32 mouse cellular contexts compared by ENCODE assay signal in genomic region chr3:117520461-117520860, GRCm38 (mm10). TPM values are rescaled to one million over a fixed set of nuclear protein-coding genes. Genes with fewer than 3 reads are reported as not detected.
DNase-seq lines count a peak whose midpoint lies in the region; ATAC-seq lines count a peak whose summit lies in the region.
"Had no signal": no experiment of that assay in that cellular context is flagged by ENCODE, and none has a peak within 500 bp of the region (broad histone marks: within the 10 kb centered on the region; RNA-seq: fewer than 3 reads in every experiment).

No protein-coding gene starts in this region.

- no peak overlapping the region for H3K4me3 ChIP-seq in hindbrain, embryonic 12.5 days
- no peak overlapping the region for H3K4me3 ChIP-seq in hindbrain, embryonic 13.5 days
- no peak overlapping the region for H3K4me3 ChIP-seq in midbrain, embryonic 13.5 days (replicated peaks)
- H3K4me3 ChIP-seq in midbrain, embryonic 16.5 days (ENCODE audit: low read depth, low read length), result no peak overlapping the region
- no peak overlapping the region for H3K4me3 ChIP-seq in midbrain, embryonic 14.5 days (replicated peaks; ENCODE audit: low read depth, low read length)
- no peak overlapping the region for H3K4me3 ChIP-seq in intestine, embryonic 16.5 days (ENCODE audit: low read length)
- H3K4me3 ChIP-seq: forebrain, embryonic 10.5 days; gastrocnemius, adult 2 months; heart, adult 2 months; heart, embryonic 13.5 days; limb, embryonic 10.5 days; limb, embryonic 15.5 days; liver, embryonic 13.5 days; megakaryocyte, embryonic 14.5 days had no signal

- 58% methylated on average over 2 of the region's 2 CpGs for WGBS in hindbrain, embryonic 12.5 days
- WGBS in hindbrain, embryonic 13.5 days, result 42% methylated on average over 2 of the region's 2 CpGs
- WGBS in midbrain, embryonic 13.5 days, result 46% methylated on average over 2 of the region's 2 CpGs
- 43% methylated on average over 2 of the region's 2 CpGs for WGBS in midbrain, embryonic 16.5 days
- 38% methylated on average over 2 of the region's 2 CpGs for WGBS in midbrain, embryonic 14.5 days
- 73% methylated on average over 2 of the region's 2 CpGs for WGBS in intestine, embryonic 16.5 days

- H3K4me2 ChIP-seq in hindbrain, embryonic 12.5 days (replicated peaks), result no peak overlapping the region
- no peak overlapping the region for H3K4me2 ChIP-seq in hindbrain, embryonic 13.5 days
- no peak overlapping the region for H3K4me2 ChIP-seq in midbrain, embryonic 13.5 days (replicated peaks)
- H3K4me2 ChIP-seq in midbrain, embryonic 16.5 days (ENCODE audit: low read length), result no peak overlapping the region
- no peak overlapping the region for H3K4me2 ChIP-seq in midbrain, embryonic 14.5 days (ENCODE audit: low read length)
- no peak overlapping the region for H3K4me2 ChIP-seq in intestine, embryonic 16.5 days (ENCODE audit: low read depth, low read length)
- H3K4me2 ChIP-seq: heart, embryonic 13.5 days; limb, embryonic 15.5 days; liver, embryonic 13.5 days had no signal

- H3K9me3 ChIP-seq in hindbrain, embryonic 12.5 days (replicated peaks), result no peaks in the 10 kb centered on the region
- H3K9me3 ChIP-seq in hindbrain, embryonic 13.5 days, result no peaks in the 10 kb centered on the region
- no peaks in the 10 kb centered on the region for H3K9me3 ChIP-seq in midbrain, embryonic 13.5 days
- no peaks in the 10 kb centered on the region for H3K9me3 ChIP-seq in midbrain, embryonic 16.5 days (replicated peaks; ENCODE audit: control insufficient read depth, low read length, poor library complexity, severe bottlenecking)
- H3K9me3 ChIP-seq in midbrain, embryonic 14.5 days (ENCODE audit: control insufficient read depth, low read length), result no peaks in the 10 kb centered on the region
- no peaks in the 10 kb centered on the region for H3K9me3 ChIP-seq in intestine, embryonic 16.5 days (ENCODE audit: control insufficient read depth, low read length)
- H3K9me3 ChIP-seq: forebrain, embryonic 10.5 days; heart, embryonic 13.5 days; limb, embryonic 10.5 days; limb, embryonic 15.5 days; liver, embryonic 13.5 days had no signal

- no peaks in the 10 kb centered on the region for H3K4me1 ChIP-seq in hindbrain, embryonic 12.5 days
- H3K4me1 ChIP-seq in hindbrain, embryonic 13.5 days (replicated peaks), result no peaks in the 10 kb centered on the region
- H3K4me1 ChIP-seq in midbrain, embryonic 13.5 days (replicated peaks), result no peaks in the 10 kb centered on the region
- H3K4me1 ChIP-seq in midbrain, embryonic 16.5 days (ENCODE audit: control insufficient read depth, insufficient read depth, low read length), result no peaks in the 10 kb centered on the region
- H3K4me1 ChIP-seq in midbrain, embryonic 14.5 days (ENCODE audit: control insufficient read depth, insufficient read depth, low read length), result no peaks in the 10 kb centered on the region
- H3K4me1 ChIP-seq in intestine, embryonic 16.5 days (ENCODE audit: control insufficient read depth, insufficient read depth, low read length), result no peaks in the 10 kb centered on the region
- H3K4me1 ChIP-seq: heart, embryonic 13.5 days; limb, embryonic 10.5 days; limb, embryonic 15.5 days; liver, embryonic 13.5 days; megakaryocyte, embryonic 14.5 days had no signal

- H3K27me3 ChIP-seq in hindbrain, embryonic 12.5 days, result no peaks in the 10 kb centered on the region
- H3K27me3 ChIP-seq in hindbrain, embryonic 13.5 days, result no peaks in the 10 kb centered on the region
- H3K27me3 ChIP-seq in midbrain, embryonic 13.5 days, result no peaks in the 10 kb centered on the region
- H3K27me3 ChIP-seq in midbrain, embryonic 16.5 days (ENCODE audit: control insufficient read depth, insufficient read depth, low read depth, low read length), result no peaks in the 10 kb centered on the region
- no peaks in the 10 kb centered on the region for H3K27me3 ChIP-seq in midbrain, embryonic 14.5 days (ENCODE audit: control insufficient read depth, insufficient read depth, low read length)
- no peaks in the 10 kb centered on the region for H3K27me3 ChIP-seq in intestine, embryonic 16.5 days (replicated peaks; ENCODE audit: control insufficient read depth, insufficient read depth, low read length)
- H3K27me3 ChIP-seq: heart, embryonic 13.5 days; limb, embryonic 15.5 days; liver, embryonic 13.5 days; megakaryocyte, embryonic 14.5 days had no signal

- intact Hi-C loops in left cerebral cortex, postnatal 14 days (cut with DNase I), result no loop called here

- no peaks in the 10 kb centered on the region for H3K36me3 ChIP-seq in hindbrain, embryonic 12.5 days
- H3K36me3 ChIP-seq in hindbrain, embryonic 13.5 days, result no peaks in the 10 kb centered on the region
- H3K36me3 ChIP-seq in midbrain, embryonic 13.5 days, result no peaks in the 10 kb centered on the region
- no peaks in the 10 kb centered on the region for H3K36me3 ChIP-seq in midbrain, embryonic 16.5 days (ENCODE audit: control insufficient read depth, insufficient read depth, low read length)
- no peaks in the 10 kb centered on the region for H3K36me3 ChIP-seq in midbrain, embryonic 14.5 days (ENCODE audit: control insufficient read depth, insufficient read depth, low read length)
- H3K36me3 ChIP-seq in intestine, embryonic 16.5 days (ENCODE audit: control insufficient read depth, insufficient read depth, low read length), result no peaks in the 10 kb centered on the region
- H3K36me3 ChIP-seq: forebrain, embryonic 10.5 days; heart, embryonic 13.5 days; limb, embryonic 10.5 days; limb, embryonic 15.5 days; liver, embryonic 13.5 days had no signal

- no peak overlapping the region for H3K27ac ChIP-seq in hindbrain, embryonic 12.5 days
- H3K27ac ChIP-seq in hindbrain, embryonic 13.5 days, result no peak overlapping the region
- H3K27ac ChIP-seq in midbrain, embryonic 13.5 days, result no peak overlapping the region
- H3K27ac ChIP-seq in midbrain, embryonic 16.5 days (ENCODE audit: low read length), result no peak overlapping the region
- no peak overlapping the region for H3K27ac ChIP-seq in midbrain, embryonic 14.5 days (replicated peaks; ENCODE audit: low read depth, low read length)
- no peak overlapping the region for H3K27ac ChIP-seq in intestine, embryonic 16.5 days (ENCODE audit: low read length)
- H3K27ac ChIP-seq: forebrain, embryonic 10.5 days; gastrocnemius, adult 2 months; heart, adult 2 months; heart, embryonic 13.5 days; kidney, postnatal 0 days; limb, embryonic 10.5 days; limb, embryonic 15.5 days; liver, embryonic 13.5 days had no signal

- DNase-seq in midbrain, embryonic 14.5 days, result peak; percentile 7
- no peak for DNase-seq in left cerebral cortex, postnatal 14 days (ENCODE audit: low spot score in 2 of 2)
- DNase-seq: adrenal gland, adult 2 months; adrenal gland, postnatal 36 days; cerebellum, adult 2 months; cerebellum, postnatal 14 days; gastrocnemius, adult 2 months; gastrocnemius, postnatal 36 days; heart, adult 2 months; heart, postnatal 10 days; kidney, adult 2 months; layer of hippocampus, postnatal 36 days; liver, embryonic 13.5 days; lung, adult 18-20 months; lung, postnatal 4 days; right cerebral cortex, postnatal 4 days had no signal

- H3K9ac ChIP-seq in hindbrain, embryonic 12.5 days, result no peak overlapping the region
- no peak overlapping the region for H3K9ac ChIP-seq in hindbrain, embryonic 13.5 days
- no peak overlapping the region for H3K9ac ChIP-seq in midbrain, embryonic 13.5 days (replicated peaks)
- H3K9ac ChIP-seq in midbrain, embryonic 16.5 days (ENCODE audit: low read depth, low read length), result no peak overlapping the region
- H3K9ac ChIP-seq in midbrain, embryonic 14.5 days (replicated peaks; ENCODE audit: low read length), result no peak overlapping the region
- H3K9ac ChIP-seq in intestine, embryonic 16.5 days (ENCODE audit: low read depth, low read length), result no peak overlapping the region
- H3K9ac ChIP-seq: heart, embryonic 13.5 days; limb, embryonic 15.5 days; liver, embryonic 13.5 days had no signal

- peak; percentile 46 for ATAC-seq in hindbrain, embryonic 12.5 days (ENCODE audit: low FRiP score)
- ATAC-seq in hindbrain, embryonic 13.5 days (ENCODE audit: low FRiP score), result no peak
- ATAC-seq in midbrain, embryonic 13.5 days, result 0 out of 2 replicates have a peak, but pooled peaks have one; percentile 34
- no peak for ATAC-seq in midbrain, embryonic 16.5 days
- ATAC-seq in midbrain, embryonic 14.5 days (ENCODE audit: low FRiP score, low TSS enrichment), result no peak; the same call in 1 of the 2 replicates
- ATAC-seq in intestine, embryonic 16.5 days, result no peak
- ATAC-seq: CD4-positive, CD25-positive, alpha-beta regulatory T cell, adult 4 months; forebrain, embryonic 16.5 days; lung, postnatal 0 days had no signal

RNA-seq across cellular contexts. Expression of gene Plppr5, which starts 54.2 kb away (rescaled TPM):
- polyA plus RNA-seq in hindbrain, embryonic 12.5 days (2016; fragmentation: Nextera tagmentation; extraction: Ambion mirVana), result 0.62 and 0.78 TPM in 2 replicates
- polyA plus RNA-seq in hindbrain, embryonic 13.5 days (2015; fragmentation: Nextera tagmentation; extraction: Ambion mirVana), result 2.3 and 2.5 TPM in 2 replicates
- 1.8 and 2.0 TPM in 2 replicates for polyA plus RNA-seq in midbrain, embryonic 13.5 days (2015; fragmentation: Nextera tagmentation; extraction: Ambion mirVana)
- polyA plus RNA-seq in midbrain, embryonic 16.5 days (2015; fragmentation: Nextera tagmentation; extraction: Ambion mirVana), result 7.9 and 10.3 TPM in 2 replicates
- 5.8 and 6.6 TPM in 2 replicates for polyA plus RNA-seq in midbrain, embryonic 14.5 days (2014; fragmentation: Nextera tagmentation; extraction: Ambion mirVana)
- 10 to 100 TPM; 51.5 to 52.9 TPM for total RNA-seq in left cerebral cortex, postnatal 14 days (2021)
- 1.0 and 1.2 TPM in 2 replicates for polyA plus RNA-seq in intestine, embryonic 16.5 days (2015; fragmentation: Nextera tagmentation; extraction: Ambion mirVana)
- total RNA-seq: gastrocnemius, adult 2 months; gastrocnemius, postnatal 36 days; hematopoietic stem cell, adult 5-6 weeks; neutrophil, adult 5-6 weeks had no signal
- polyA plus RNA-seq: CD4-positive, CD25-positive, alpha-beta regulatory T cell, adult 4 months; limb, embryonic 10.5 days had no signal

Comparison
In these comparisons a context has a peak if more than half of its experiments do, and no peak if none do; other contexts are left out.
1. ATAC-seq: peak in hindbrain, embryonic 12.5 days (single experiment) and midbrain, embryonic 13.5 days (single experiment); none in hindbrain, embryonic 13.5 days (single experiment), midbrain, embryonic 16.5 days (single experiment), midbrain, embryonic 14.5 days (single experiment) and intestine, embryonic 16.5 days (single experiment).